Mouse (Mus musculus) layer of hippocampus, adult 2 months (tissue): ENCODE data around the gene 4930404H24Rik. TPM values are rescaled to one million over a fixed set of nuclear protein-coding genes. Genes with fewer than 3 reads are reported as not detected.

Source experiments
- DNase-seq, 2 experiments: peaks; one replicate each; pipeline ENCODE4 v3.0.0; 2022; ENCODE audit warnings: low spot score in 2 of 2
- H3K27ac ChIP-seq: fragments of 200-600 bp; 2 replicates; pipeline ENCODE4 v1.8.1; 2022
- H3K4me3 ChIP-seq: fragments of 200-600 bp; 2 replicates; pipeline ENCODE4 v1.8.1; 2022; ENCODE audit warnings: mild to moderate bottlenecking
- CTCF ChIP-seq: fragments of 200-600 bp; conservative IDR thresholded peaks from 2 replicates; pipeline ENCODE4 v1.8.1; 2022; ENCODE audit warnings: antibody characterized with exemption, mild to moderate bottlenecking, moderate library complexity
- total RNA-seq, 2 experiments: library from RNA; stranded (reverse); gene quantifications; 2 replicates each; pipeline ENCODE4 v1.2.3; 2021

The 4930404H24Rik gene
- total RNA-seq, 2 experiments from 2014 or later: not detected

- H3K27ac ChIP-seq: no peak overlapping the region
- no peak overlapping the region for H3K4me3 ChIP-seq
- peak; percentile 13; the same call in 1 of the 2 replicates for TF ChIP-seq CTCF
- no peak for DNase-seq
Measured at GRCm38 (mm10) chr2:153530948-153531347, 38.4 kb downstream of the 4930404H24Rik start.

GRCm38 (mm10) chr2:153533981-153534380, 41.4 kb downstream of the 4930404H24Rik start:
- no peak for DNase-seq
- peak; percentile 31; the same call in 1 of the 2 replicates for TF ChIP-seq CTCF
- Histone ChIP-seq H3K27ac (no peak overlapping the region), H3K4me3 (no peak overlapping the region)

GRCm38 (mm10) chr2:153538898-153539297, 46.3 kb downstream of the 4930404H24Rik start:
- no peak for DNase-seq
- no peak overlapping the region for H3K27ac ChIP-seq
- no peak overlapping the region for H3K4me3 ChIP-seq
- TF ChIP-seq CTCF: no peak

- no peak for TF ChIP-seq CTCF
- Histone ChIP-seq H3K27ac (no peak overlapping the region; the same call in 1 of the 2 replicates), H3K4me3 (no peak overlapping the region)
- DNase-seq: no peak
Measured at GRCm38 (mm10) chr2:153542936-153543668, 50.5 kb downstream of the 4930404H24Rik start.

Other genes with a start within 250 kb of the 4930404H24Rik start
- 10 to 100 TPM; 50.6 to 55.7 TPM for gene Kif3b, start 201.4 kb upstream of the 4930404H24Rik start, total RNA-seq
- gene Asxl1, start 147.0 kb upstream of the 4930404H24Rik start, total RNA-seq: 10 to 100 TPM; 34.6 to 34.9 TPM
- 10 to 100 TPM; 47.6 to 52.1 TPM for gene Nol4l, start 37.2 kb downstream of the 4930404H24Rik start, total RNA-seq
- 10 to 100 TPM; 25.2 to 31.0 TPM for gene Commd7, start 140.0 kb downstream of the 4930404H24Rik start, total RNA-seq
- gene Dnmt3b, start 156.7 kb downstream of the 4930404H24Rik start, total RNA-seq: 1 to 10 TPM; 1.4 to 2.1 TPM
- gene Dnmt3c, start 203.9 kb downstream of the 4930404H24Rik start, total RNA-seq: under 1 TPM in 1 of 2 experiments, not detected in 1; 0.17 TPM
- 10 to 100 TPM; 72.4 to 75.8 TPM for gene Mapre1, start 248.5 kb downstream of the 4930404H24Rik start, total RNA-seq